Mouse (Mus musculus): ENCODE measurements around the gene Il17d. TPM values are rescaled to one million over a fixed set of nuclear protein-coding genes. Genes with fewer than 3 reads are reported as not detected.
A peak's percentile ranks its signal among the peaks of the same experiment; 100 is the strongest.

Il17d gene
- polyA plus RNA-seq, 1 experiment: 1.5 TPM

DNA sequence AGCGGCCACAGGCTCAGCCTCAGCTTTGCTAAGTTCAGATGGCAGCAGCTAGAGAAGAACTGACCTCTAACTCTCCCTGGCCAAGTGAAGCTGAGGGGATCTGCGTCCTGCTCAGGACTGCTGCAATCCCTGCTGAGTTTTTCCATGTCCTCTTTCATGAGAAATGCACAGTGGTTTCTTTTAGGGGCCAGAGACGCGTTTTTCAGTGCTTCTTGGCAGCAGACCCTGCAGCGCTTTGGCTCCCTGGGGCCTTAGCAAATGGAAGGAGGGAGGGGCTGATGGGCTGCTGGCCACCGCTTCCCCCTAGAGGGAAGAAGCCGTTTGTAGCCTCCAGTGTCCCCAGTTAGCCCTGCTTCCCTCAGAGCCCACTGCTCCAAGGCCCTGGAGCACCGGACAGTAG lies 10.4 kb downstream of the Il17d start:
- no peaks in the 10 kb centered on the region; the same call in 1 of the 2 replicates for H3K4me1 ChIP-seq (ENCODE audit: control insufficient read depth, insufficient read depth, low read length)
- no peaks in the 10 kb centered on the region for H3K27me3 ChIP-seq (replicated peaks; ENCODE audit: control insufficient read depth, insufficient read depth, low read length)
- peak; percentile 31 for DNase-seq
- H3K36me3 ChIP-seq (ENCODE audit: control insufficient read depth, insufficient read depth, low read length): no peaks in the 10 kb centered on the region
- TF ChIP-seq CTCF (conservative IDR thresholded peaks at IDR 0.05; ENCODE audit: insufficient read depth, insufficient read length, low read depth, low read length) (no peak), POLR2A (IDR thresholded peaks at IDR 0.05; ENCODE audit: low read depth, low read length) (no peak)
- no peak overlapping the region; the same call in 1 of the 2 replicates for H3K27ac ChIP-seq (ENCODE audit: insufficient read depth, low read depth, low read length)
- no peak overlapping the region for H3K4me3 ChIP-seq (ENCODE audit: insufficient read depth, low read depth, low read length)
- WGBS: 42% methylated on average over 8 of the region's 8 CpGs

DNA sequence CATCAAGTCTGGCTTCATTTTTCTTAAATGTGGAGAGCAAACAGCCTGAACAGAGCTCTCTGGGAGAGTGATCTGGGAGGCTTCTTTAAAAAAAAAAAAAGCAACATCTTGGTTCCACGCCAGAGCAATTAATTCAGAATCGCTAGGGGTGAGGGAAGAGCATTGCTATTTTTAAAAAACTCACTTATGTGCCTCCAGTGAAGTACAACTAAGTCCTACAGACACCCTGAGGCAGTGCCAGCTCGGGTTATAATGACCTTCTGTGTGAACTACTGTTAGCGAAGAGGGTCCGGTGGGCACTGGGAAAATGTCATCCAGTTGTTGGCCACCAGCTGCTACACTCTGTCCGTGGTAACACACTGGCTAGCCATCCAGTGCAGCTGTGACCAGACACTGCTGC lies 11.1 kb downstream of the Il17d start:
- TF ChIP-seq CTCF (conservative IDR thresholded peaks at IDR 0.05; ENCODE audit: insufficient read depth, insufficient read length, low read depth, low read length) (no peak), POLR2A (IDR thresholded peaks at IDR 0.05; ENCODE audit: low read depth, low read length) (no peak)

DNA sequence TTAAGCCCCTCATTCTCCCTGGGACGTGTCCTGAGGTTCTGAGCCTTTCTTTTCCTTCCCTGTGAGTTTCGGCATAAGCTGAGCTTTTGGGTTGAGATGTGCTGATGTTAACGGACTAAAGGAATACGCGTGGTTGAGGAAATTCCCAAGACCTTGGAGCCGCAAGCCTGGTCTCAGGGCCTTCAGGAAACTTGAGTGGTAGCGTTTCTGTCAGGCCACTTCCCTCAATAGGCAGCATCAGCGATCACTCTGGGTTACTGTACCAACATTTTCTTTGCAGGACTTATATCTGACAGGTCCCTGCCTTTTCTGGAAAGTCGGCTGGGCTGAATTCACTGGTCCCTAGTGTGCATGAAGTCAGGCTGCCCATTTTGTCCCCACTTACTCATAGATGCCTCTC lies 12.2 kb downstream of the Il17d start:
- Histone ChIP-seq H3K27ac (ENCODE audit: insufficient read depth, low read depth, low read length) (no peak overlapping the region), H3K27me3 (replicated peaks; ENCODE audit: control insufficient read depth, insufficient read depth, low read length) (no peaks in the 10 kb centered on the region), H3K4me3 (ENCODE audit: insufficient read depth, low read depth, low read length) (no peak overlapping the region), H3K36me3 (ENCODE audit: control insufficient read depth, insufficient read depth, low read length) (no peaks in the 10 kb centered on the region), H3K4me1 (ENCODE audit: control insufficient read depth, insufficient read depth, low read length) (no peaks in the 10 kb centered on the region; the same call in 1 of the 2 replicates)
- DNase-seq: no peak
- TF ChIP-seq CTCF (conservative IDR thresholded peaks at IDR 0.05; ENCODE audit: insufficient read depth, insufficient read length, low read depth, low read length): no peak
- TF ChIP-seq POLR2A (IDR thresholded peaks at IDR 0.05; ENCODE audit: low read depth, low read length): no peak
- WGBS: 64% methylated on average over 9 of the region's 9 CpGs

More for the DNA sequence above, 11.1 kb downstream of the Il17d start:
- no peak overlapping the region for H3K4me3 ChIP-seq (ENCODE audit: insufficient read depth, low read depth, low read length)
- whole genome bisulfite sequencing: 17% methylated on average over 6 of the region's 6 CpGs
- H3K4me1 ChIP-seq (ENCODE audit: control insufficient read depth, insufficient read depth, low read length): no peaks in the 10 kb centered on the region; the same call in 1 of the 2 replicates
- H3K36me3 ChIP-seq (ENCODE audit: control insufficient read depth, insufficient read depth, low read length): no peaks in the 10 kb centered on the region
- DNase-seq: peak; percentile 59
- H3K27me3 ChIP-seq (replicated peaks; ENCODE audit: control insufficient read depth, insufficient read depth, low read length): no peaks in the 10 kb centered on the region
- H3K27ac ChIP-seq (ENCODE audit: insufficient read depth, low read depth, low read length): peak overlapping the region; percentile 3; the same call in 1 of the 2 replicates

DNA sequence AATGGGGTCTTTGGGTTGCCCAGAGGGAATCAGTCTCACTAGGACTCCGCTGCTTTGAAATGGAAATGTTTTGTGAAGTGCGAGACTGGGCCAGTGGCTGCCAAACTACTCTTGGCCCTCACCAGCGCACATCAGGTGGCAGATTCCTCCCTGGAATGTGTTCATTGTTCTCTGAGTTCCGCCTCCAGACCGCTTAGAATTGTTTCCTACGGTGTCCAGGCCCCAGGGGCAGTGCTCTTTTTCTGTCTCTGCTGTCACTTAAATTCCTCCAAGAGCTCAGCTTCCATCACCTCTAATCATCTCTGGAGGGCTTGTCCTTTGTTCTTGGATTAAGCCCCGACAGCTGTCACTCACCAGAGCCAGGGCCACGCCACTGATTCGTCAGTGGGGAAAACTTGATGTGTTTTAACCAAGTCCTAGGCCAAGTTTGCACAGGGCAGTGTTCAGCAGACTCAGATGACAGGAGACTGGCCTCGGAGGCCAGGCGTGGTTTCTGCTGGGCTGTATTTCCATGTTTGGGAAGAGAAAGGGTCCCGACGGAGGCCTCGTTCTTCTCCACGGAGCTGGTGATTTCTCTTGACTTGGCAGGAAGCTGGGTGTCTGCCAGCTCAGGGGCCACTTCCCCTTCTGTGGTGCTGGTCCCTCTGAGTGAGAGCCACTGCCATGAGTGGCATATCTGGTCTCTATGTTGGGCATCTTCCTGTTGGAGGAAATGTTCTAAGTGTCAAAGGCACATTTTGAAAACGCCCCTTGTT lies 12.9 kb downstream of the Il17d start:
- TF ChIP-seq POLR2A (IDR thresholded peaks at IDR 0.05; ENCODE audit: low read depth, low read length) (no peak), CTCF (conservative IDR thresholded peaks at IDR 0.05; ENCODE audit: insufficient read depth, insufficient read length, low read depth, low read length) (no peak)
- Histone ChIP-seq H3K27ac (ENCODE audit: insufficient read depth, low read depth, low read length) (no peak overlapping the region), H3K4me1 (ENCODE audit: control insufficient read depth, insufficient read depth, low read length) (no peaks in the 10 kb centered on the region; the same call in 1 of the 2 replicates), H3K27me3 (replicated peaks; ENCODE audit: control insufficient read depth, insufficient read depth, low read length) (no peaks in the 10 kb centered on the region), H3K36me3 (ENCODE audit: control insufficient read depth, insufficient read depth, low read length) (no peaks in the 10 kb centered on the region), H3K4me3 (ENCODE audit: insufficient read depth, low read depth, low read length) (no peak overlapping the region)
- no peak for DNase-seq
- 53% methylated on average over 16 of the region's 16 CpGs for WGBS

DNA sequence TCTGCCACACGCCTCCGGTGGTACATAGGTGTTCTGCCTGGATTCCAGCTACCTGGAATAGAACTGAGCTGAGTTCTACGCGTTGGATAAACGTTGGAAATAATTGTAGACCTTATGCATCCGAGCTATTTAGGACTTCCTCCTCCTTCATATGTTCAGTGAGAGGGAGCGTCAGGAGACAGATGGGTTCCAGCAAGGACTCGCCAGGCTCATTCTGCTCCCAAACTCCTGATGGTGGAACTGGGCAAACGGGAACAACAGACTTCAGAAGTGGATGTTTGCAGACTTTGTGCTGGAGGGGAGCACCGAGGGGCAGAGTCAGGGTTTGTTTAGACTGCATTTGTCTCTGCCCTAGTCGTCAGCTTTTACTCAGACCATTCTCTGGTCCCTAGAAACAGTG lies 16.1 kb downstream of the Il17d start:
- Histone ChIP-seq H3K4me1 (ENCODE audit: control insufficient read depth, insufficient read depth, low read length) (no peaks in the 10 kb centered on the region), H3K36me3 (ENCODE audit: control insufficient read depth, insufficient read depth, low read length) (no peaks in the 10 kb centered on the region), H3K4me3 (ENCODE audit: insufficient read depth, low read depth, low read length) (no peak overlapping the region), H3K27me3 (replicated peaks; ENCODE audit: control insufficient read depth, insufficient read depth, low read length) (no peaks in the 10 kb centered on the region), H3K27ac (ENCODE audit: insufficient read depth, low read depth, low read length) (no peak overlapping the region)
- no peak for DNase-seq
- TF ChIP-seq POLR2A (IDR thresholded peaks at IDR 0.05; ENCODE audit: low read depth, low read length) (no peak), CTCF (conservative IDR thresholded peaks at IDR 0.05; ENCODE audit: insufficient read depth, insufficient read length, low read depth, low read length) (no peak)
- WGBS: 78% methylated on average over 11 of the region's 11 CpGs

DNA sequence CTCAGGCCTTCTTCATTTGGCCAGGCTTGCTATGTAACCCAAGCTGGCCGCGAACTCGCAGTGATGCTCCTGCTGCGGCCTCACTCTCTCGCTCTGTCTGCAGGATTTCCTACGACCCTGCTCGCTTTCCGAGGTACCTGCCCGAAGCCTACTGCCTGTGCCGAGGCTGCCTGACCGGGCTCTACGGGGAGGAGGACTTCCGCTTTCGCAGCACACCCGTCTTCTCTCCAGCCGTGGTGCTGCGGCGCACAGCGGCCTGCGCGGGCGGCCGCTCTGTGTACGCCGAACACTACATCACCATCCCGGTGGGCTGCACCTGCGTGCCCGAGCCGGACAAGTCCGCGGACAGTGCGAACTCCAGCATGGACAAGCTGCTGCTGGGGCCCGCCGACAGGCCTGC lies 17.7 kb downstream of the Il17d start:
- no peaks in the 10 kb centered on the region for H3K27me3 ChIP-seq (replicated peaks; ENCODE audit: control insufficient read depth, insufficient read depth, low read length)
- no peak overlapping the region for H3K27ac ChIP-seq (ENCODE audit: insufficient read depth, low read depth, low read length)
- no peak overlapping the region for H3K4me3 ChIP-seq (ENCODE audit: insufficient read depth, low read depth, low read length)
- H3K4me1 ChIP-seq (ENCODE audit: control insufficient read depth, insufficient read depth, low read length): no peaks in the 10 kb centered on the region
- TF ChIP-seq POLR2A (IDR thresholded peaks at IDR 0.05; ENCODE audit: low read depth, low read length) (no peak), CTCF (conservative IDR thresholded peaks at IDR 0.05; ENCODE audit: insufficient read depth, insufficient read length, low read depth, low read length) (no peak)
- 85% methylated on average over 34 of the region's 34 CpGs for whole genome bisulfite sequencing
- DNase-seq: no peak
- no peaks in the 10 kb centered on the region for H3K36me3 ChIP-seq (ENCODE audit: control insufficient read depth, insufficient read depth, low read length)

DNA sequence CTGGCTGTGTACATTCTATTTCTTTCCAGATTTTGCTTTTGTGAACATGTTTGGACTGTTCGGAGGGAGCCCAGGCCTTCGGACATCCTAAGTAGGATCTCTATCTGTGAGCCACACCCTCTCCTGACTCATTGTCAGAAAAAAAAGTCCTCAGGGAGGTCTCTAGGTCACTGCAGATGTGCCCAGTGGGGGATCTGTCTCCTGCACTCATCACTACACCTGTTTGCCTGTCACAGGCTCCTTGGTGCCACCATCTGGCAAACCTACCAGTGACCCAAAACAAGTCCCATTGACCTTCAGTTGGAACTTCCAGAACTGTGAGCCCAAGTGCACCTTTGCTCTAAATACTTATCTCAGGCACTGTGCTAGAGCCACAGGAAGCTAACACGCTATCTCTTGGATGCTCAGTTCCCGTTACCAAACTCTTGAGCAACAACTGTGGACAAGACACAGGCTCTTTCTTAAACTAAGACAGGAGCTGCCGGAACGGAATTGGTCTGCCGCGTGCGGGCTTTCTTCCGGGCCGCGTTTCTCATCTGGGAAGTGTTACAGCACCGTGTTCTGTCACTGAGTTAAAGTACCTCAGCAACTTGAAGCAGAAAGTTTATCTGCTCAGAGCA lies 19.0 kb downstream of the Il17d start:
- TF ChIP-seq POLR2A (IDR thresholded peaks at IDR 0.05; ENCODE audit: low read depth, low read length) (no peak), CTCF (conservative IDR thresholded peaks at IDR 0.05; ENCODE audit: insufficient read depth, insufficient read length, low read depth, low read length) (no peak)
- Histone ChIP-seq H3K27me3 (replicated peaks; ENCODE audit: control insufficient read depth, insufficient read depth, low read length) (no peaks in the 10 kb centered on the region), H3K36me3 (ENCODE audit: control insufficient read depth, insufficient read depth, low read length) (no peaks in the 10 kb centered on the region), H3K27ac (ENCODE audit: insufficient read depth, low read depth, low read length) (no peak overlapping the region), H3K4me1 (ENCODE audit: control insufficient read depth, insufficient read depth, low read length) (no peaks in the 10 kb centered on the region), H3K4me3 (ENCODE audit: insufficient read depth, low read depth, low read length) (no peak overlapping the region)
- no peak for DNase-seq
- WGBS: 91% methylated on average over 13 of the region's 13 CpGs

Data from kidney, adult 2 months (tissue).